Mouse (Mus musculus): ENCODE measurements at regions not wholly inside any gene's neighbourhood (a gene's known extent, or its start where the extent isn't known, plus 50 kb on each side); places are given as distances from the start of the nearest gene placed in this dataset.

GRCm38 (mm10) chr17:4627542-4627941 is 366.6 kb upstream of the Arid1b start:
- TF ChIP-seq CTCF (IDR thresholded peaks at IDR 0.05; ENCODE audit: low read depth) = no peak
- TF ChIP-seq EP300 (optimal IDR thresholded peaks at IDR 0.05) = no peak
